Mouse (Mus musculus): ENCODE measurements around the gene Gm3047. TPM values are rescaled to one million over a fixed set of nuclear protein-coding genes. Genes with fewer than 3 reads are reported as not detected.
"Not testable (repeated sequence)": the region's sequence is repeated elsewhere in the genome, so short reads cannot be mapped to it uniquely, and the experiment has no call there.

The Gm3047 gene
- total RNA-seq (2012; rRNA removed) (not detected in 2 replicates), polyA plus RNA-seq (2012; ENCODE audit: insufficient read depth in 1 of 2, insufficient read length in 2 of 2, low read depth in 1 of 2, low replicate concordance in 2 of 2, missing spikeins in 1 of 2) (not detected)

GRCm38 (mm10) chr14:4555105-4555504 lies at the start of gene Gm3047:
TSS of gene Gm3047 (plus strand) at chr14:4555405.
- not testable (repeated sequence) for H3K79me2 ChIP-seq (ENCODE audit: control insufficient read depth, insufficient read depth, low read length, poor library complexity); H3K9me3 ChIP-seq (replicated peaks; ENCODE audit: insufficient read depth, low read length); H3K9ac ChIP-seq (ENCODE audit: control insufficient read depth, low read depth, low read length, poor library complexity, severe bottlenecking); H3K36me3 ChIP-seq (ENCODE audit: control insufficient read depth in 1 of 2, insufficient read depth in 2 of 2, low read length in 2 of 2); H3K4me3 ChIP-seq (ENCODE audit: control insufficient read depth in 1 of 2, insufficient read depth in 1 of 2, low read depth in 2 of 2, low read length in 2 of 2); H3K27ac ChIP-seq (ENCODE audit: control insufficient read depth, low read depth, low read length); H3K4me1 ChIP-seq (ENCODE audit: control insufficient read depth in 1 of 2, insufficient read depth in 2 of 2, low read length in 2 of 2); DNase-seq (ENCODE audit: low read depth, low spot score); H3K27me3 ChIP-seq (ENCODE audit: control insufficient read depth in 1 of 2, insufficient read depth in 2 of 2, low read length in 2 of 2)

Other genes starting within 250 kb of the Gm3047 start
- not detected in 2 replicates for gene Gm3149, start 238.1 kb upstream of the Gm3047 start, total RNA-seq (2012; rRNA removed)
- not detected for gene Gm3149, start 238.1 kb upstream of the Gm3047 start, polyA plus RNA-seq (2012; ENCODE audit: insufficient read depth in 1 of 2, insufficient read length in 2 of 2, low read depth in 1 of 2, low replicate concordance in 2 of 2, missing spikeins in 1 of 2)
- gene 2610042L04Rik, start 220.6 kb upstream of the Gm3047 start, total RNA-seq (2012; rRNA removed), result not detected in 2 replicates
- not detected for gene 2610042L04Rik, start 220.6 kb upstream of the Gm3047 start, polyA plus RNA-seq (2012; ENCODE audit: insufficient read depth in 1 of 2, insufficient read length in 2 of 2, low read depth in 1 of 2, low replicate concordance in 2 of 2, missing spikeins in 1 of 2)
- gene Gm3159, start 157.9 kb upstream of the Gm3047 start, total RNA-seq (2012; rRNA removed), result not detected in 2 replicates
- gene Gm3159, start 157.9 kb upstream of the Gm3047 start, polyA plus RNA-seq (2012; ENCODE audit: insufficient read depth in 1 of 2, insufficient read length in 2 of 2, low read depth in 1 of 2, low replicate concordance in 2 of 2, missing spikeins in 1 of 2), result not detected
- gene Gm3164, start 140.0 kb upstream of the Gm3047 start, total RNA-seq (2012; rRNA removed), result not detected in 2 replicates
- not detected for gene Gm3164, start 140.0 kb upstream of the Gm3047 start, polyA plus RNA-seq (2012; ENCODE audit: insufficient read depth in 1 of 2, insufficient read length in 2 of 2, low read depth in 1 of 2, low replicate concordance in 2 of 2, missing spikeins in 1 of 2)
- not detected in 2 replicates for gene Gm3173, start 124.4 kb upstream of the Gm3047 start, total RNA-seq (2012; rRNA removed)
- not detected for gene Gm3173, start 124.4 kb upstream of the Gm3047 start, polyA plus RNA-seq (2012; ENCODE audit: insufficient read depth in 1 of 2, insufficient read length in 2 of 2, low read depth in 1 of 2, low replicate concordance in 2 of 2, missing spikeins in 1 of 2)
- not detected in 2 replicates for gene Gm3182, start 73.7 kb upstream of the Gm3047 start, total RNA-seq (2012; rRNA removed)
- gene Gm3182, start 73.7 kb upstream of the Gm3047 start, polyA plus RNA-seq (2012; ENCODE audit: insufficient read depth in 1 of 2, insufficient read length in 2 of 2, low read depth in 1 of 2, low replicate concordance in 2 of 2, missing spikeins in 1 of 2), result not detected
- not detected in 2 replicates for gene Gm8159, start 76.9 kb downstream of the Gm3047 start, total RNA-seq (2012; rRNA removed)
- gene Gm8159, start 76.9 kb downstream of the Gm3047 start, polyA plus RNA-seq (2012; ENCODE audit: insufficient read depth in 1 of 2, insufficient read length in 2 of 2, low read depth in 1 of 2, low replicate concordance in 2 of 2, missing spikeins in 1 of 2), result not detected
- not detected in 2 replicates for gene Gm3239, start 108.8 kb downstream of the Gm3047 start, total RNA-seq (2012; rRNA removed)
- gene Gm3239, start 108.8 kb downstream of the Gm3047 start, polyA plus RNA-seq (2012; ENCODE audit: insufficient read depth in 1 of 2, insufficient read length in 2 of 2, low read depth in 1 of 2, low replicate concordance in 2 of 2, missing spikeins in 1 of 2), result not detected
- not detected in 2 replicates for gene Gm7876, start 153.8 kb downstream of the Gm3047 start, total RNA-seq (2012; rRNA removed)
- not detected for gene Gm7876, start 153.8 kb downstream of the Gm3047 start, polyA plus RNA-seq (2012; ENCODE audit: insufficient read depth in 1 of 2, insufficient read length in 2 of 2, low read depth in 1 of 2, low replicate concordance in 2 of 2, missing spikeins in 1 of 2)
- gene Gm3252, start 171.4 kb downstream of the Gm3047 start, total RNA-seq (2012; rRNA removed), result not detected in 2 replicates
- gene Gm3252, start 171.4 kb downstream of the Gm3047 start, polyA plus RNA-seq (2012; ENCODE audit: insufficient read depth in 1 of 2, insufficient read length in 2 of 2, low read depth in 1 of 2, low replicate concordance in 2 of 2, missing spikeins in 1 of 2), result not detected
- gene Gm9602, start 220.9 kb downstream of the Gm3047 start, total RNA-seq (2012; rRNA removed), result not detected in 2 replicates
- gene Gm9602, start 220.9 kb downstream of the Gm3047 start, polyA plus RNA-seq (2012; ENCODE audit: insufficient read depth in 1 of 2, insufficient read length in 2 of 2, low read depth in 1 of 2, low replicate concordance in 2 of 2, missing spikeins in 1 of 2), result not detected